Mouse (Mus musculus) B cell, adult 2 months (primary cell): ENCODE measurements at regions not wholly inside any gene's neighbourhood (a gene's known extent, or its start where the extent isn't known, plus 50 kb on each side); places are given as distances from the start of the nearest gene placed in this dataset.

Source experiments
- DNase-seq, 2 experiments: peaks; one replicate each; pipeline ENCODE4 v3.0.0; 2022

DNA sequence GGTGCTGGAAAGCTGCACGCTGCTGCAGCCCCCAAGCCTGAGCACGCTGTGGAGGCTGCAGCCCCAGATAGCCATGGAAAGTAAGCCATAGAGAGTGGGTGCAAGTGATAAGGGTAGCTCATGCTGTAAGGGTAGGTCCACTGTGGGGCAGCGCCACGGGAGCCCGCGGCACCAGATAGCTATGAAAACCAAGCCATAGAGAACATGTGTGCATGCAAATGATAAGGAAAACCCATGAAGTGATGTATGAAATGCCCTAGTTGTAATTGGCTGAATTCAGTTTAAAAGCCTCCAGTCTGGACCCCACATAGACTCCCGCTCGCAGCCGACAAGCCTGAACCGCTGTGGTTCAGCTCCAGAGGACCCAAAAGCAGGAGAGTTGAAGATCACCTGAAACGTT, 58.8 kb upstream of the L3mbtl3 start:
- no peak for DNase-seq

DNA sequence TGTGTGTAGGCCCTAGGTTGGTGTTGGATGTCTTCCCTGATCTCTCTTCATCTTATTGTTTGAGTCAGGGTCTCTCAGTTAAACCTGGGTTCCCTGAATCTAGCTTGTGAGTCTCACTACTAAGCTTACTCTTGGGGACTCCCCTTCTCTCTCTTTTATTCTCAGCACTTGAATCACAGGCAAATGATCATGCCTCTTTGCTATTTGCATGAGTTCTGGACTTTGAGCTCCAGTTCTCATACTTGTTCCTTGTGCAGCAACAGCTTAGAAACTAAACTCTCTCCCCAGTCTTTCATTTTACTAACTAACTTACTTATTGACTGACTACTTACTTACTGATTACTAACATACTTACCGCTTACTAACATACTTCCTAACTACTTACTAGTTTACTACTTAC, 64.9 kb upstream of the L3mbtl3 start:
- DNase-seq, result no peak

DNA sequence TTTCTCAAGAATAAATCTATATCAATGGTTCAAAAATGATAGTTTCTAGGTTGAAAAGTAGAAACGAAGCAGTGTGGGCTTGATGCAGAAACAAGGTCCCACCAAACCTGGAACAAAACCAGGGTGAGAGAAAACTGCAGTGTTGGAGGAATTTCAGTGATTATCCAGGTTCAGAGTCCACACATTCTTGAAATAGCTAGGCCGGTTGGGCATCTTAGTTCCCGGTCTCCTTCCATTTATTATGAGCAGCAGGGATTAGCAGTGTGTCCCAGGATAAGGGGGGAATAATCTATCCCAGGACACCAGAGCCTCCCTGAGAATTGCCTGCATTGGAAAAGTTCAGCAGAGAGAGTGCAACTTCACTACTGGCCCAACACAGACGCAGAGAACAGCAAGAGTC, 108.5 kb upstream of the L3mbtl3 start:
- DNase-seq, result no peak

DNA sequence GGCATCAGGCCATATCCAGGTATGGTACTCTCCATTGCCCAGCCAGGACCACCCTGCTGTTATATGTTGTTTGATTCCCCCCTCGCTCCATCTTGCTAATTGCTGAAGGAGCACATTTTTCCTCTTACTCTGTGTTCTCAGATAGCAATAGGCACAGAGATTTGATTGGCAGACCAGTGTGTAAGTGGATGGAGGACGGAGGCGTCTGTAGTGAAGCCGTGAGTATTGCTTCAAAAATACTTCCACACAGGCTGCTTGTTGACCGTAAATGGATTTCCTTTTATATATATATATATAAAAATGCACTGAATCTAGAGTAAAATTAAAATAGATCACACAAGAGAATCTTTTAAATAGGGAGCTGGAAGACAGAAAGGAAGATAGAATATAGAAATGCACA, 115.6 kb upstream of the L3mbtl3 start:
- no peak for DNase-seq

DNA sequence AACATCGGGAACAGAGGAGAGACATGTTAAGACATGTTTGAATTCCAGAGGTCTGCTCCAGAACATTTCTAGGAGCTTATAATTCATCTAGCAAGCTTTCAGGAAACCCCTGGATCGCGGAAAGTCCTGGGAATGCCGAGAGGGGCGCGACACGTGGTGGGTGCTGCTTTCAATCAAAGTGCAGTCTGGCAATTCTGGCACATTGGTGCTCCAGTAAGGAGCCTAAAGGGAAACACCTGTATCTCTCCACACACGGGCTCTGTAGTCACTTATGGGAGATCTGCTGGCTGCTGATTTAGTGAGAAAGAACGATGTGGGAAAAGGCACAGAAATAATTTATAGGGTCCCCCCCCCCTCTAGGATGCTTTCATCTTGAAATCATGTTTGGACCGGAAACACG, 116.4 kb upstream of the L3mbtl3 start:
- DNase-seq, result no peak

DNA sequence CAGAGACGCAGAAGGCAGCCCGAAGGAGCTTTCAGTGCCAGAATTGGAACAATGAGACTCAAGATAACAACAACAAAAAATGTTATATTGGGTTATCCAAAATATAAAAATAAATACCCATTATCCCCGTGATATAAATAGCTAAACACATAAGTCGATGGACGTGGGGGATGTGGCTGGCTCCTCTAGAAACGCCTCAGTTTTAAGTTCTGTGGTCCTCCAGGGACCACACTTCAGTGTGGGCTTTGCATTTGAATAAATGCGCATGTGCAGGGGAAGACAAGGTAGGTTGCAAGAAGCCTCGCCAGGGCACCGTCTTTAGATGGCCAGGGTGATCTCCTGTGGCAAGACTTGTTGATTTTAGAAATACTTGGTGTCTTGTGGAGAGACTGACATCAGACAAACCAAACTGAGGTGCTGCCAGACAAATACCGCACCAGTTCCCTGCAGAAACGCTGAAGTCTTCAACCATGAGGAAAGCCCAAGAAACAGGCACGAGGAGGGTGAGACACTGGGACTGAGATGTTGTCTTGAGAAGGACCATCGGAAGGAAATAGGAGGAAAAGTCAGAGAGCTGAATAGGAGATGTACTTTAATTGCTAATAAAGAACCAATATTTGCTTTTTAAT, 117.2 kb upstream of the L3mbtl3 start:
- DNase-seq, result no peak

DNA sequence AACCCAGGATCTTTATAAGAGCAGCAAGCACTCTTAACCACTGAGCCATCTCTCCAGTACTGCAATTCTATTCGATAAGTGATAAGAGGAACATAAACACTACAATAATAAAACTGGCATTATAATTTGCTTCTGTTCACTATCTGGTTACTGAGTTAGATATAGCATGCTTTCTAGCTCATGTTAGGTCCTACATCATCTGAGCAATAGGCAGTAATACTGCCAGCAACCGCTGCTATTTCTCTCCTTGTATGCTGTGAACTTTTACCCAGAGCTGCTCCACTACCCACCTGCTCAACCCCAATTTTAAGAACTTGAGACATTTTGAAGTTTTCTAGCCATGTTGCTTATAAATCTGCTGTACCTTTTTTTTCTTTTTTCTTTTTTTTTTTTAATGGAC, 118.0 kb upstream of the L3mbtl3 start:
- no peak for DNase-seq

DNA sequence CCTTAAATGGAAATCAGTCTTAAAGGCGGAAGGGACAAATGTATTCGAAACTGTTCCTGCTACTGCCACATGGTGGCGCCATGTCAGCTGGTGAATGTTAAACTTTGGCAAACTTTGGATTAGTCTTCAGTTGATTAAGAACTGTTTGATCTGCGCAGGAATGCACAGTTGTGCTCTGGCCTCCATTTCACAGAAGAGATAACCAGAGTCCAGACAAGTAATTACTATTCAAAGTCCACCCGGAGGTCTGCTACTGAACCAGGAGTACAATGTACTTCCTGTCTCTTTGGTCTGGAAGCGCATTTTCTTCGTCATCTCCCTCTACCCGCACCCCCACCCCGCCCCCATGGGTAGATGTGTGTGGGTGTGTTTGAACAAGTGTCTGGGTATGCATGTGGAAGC, 118.6 kb upstream of the L3mbtl3 start:
- DNase-seq, result peak; percentile 66 to 68

DNA sequence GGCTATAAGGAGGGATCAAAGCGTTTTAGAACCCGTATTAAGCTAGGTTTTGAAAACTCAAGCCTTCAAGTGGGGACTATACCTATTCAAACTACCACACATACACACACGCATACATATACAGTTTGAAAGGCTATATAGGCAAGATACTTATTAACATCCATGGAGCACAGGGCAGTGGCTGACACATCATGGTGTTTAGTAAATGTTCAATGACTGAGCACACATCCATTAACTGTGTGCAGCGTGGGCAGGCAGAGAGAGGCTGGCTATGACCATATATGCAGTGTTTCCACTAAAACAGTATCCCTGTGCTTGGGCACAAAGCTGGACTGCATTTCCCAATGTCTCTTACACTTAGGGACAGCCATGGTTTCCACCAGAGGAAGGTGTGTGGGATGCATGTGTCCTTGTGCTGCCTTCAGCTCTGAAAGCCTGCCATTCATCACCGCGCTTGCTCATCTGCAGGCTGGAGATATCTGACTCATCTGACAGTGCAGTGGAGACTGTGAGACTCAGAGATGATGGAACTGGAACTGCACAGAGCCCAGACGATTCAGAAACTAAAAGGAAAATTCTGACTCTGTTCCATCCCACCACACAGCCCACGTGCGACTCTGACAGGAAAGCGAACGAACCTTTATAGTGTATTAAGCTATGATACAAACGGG, 124.6 kb upstream of the L3mbtl3 start:
- no peak for DNase-seq

DNA sequence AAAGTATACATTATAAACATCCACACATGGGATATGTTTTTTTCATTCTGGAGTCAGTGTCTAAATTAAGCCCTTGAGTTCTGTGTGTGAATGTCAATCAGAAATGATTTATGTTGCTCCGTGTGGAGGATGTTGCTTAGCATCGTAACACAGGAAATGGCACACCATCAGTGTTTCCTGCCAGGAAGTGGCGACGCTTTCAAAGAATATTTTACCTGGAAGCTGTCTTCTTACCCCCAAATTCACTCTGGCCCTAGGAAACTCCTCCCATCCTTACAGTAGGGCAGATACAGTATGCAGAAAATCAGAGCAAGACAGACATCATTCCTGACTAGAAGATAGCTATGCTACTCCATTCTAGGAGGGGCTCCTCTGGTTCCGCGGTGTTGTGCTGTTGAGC, 145.1 kb upstream of the L3mbtl3 start:
- peak in 1 of 2 experiments; percentile 5 for DNase-seq

DNA sequence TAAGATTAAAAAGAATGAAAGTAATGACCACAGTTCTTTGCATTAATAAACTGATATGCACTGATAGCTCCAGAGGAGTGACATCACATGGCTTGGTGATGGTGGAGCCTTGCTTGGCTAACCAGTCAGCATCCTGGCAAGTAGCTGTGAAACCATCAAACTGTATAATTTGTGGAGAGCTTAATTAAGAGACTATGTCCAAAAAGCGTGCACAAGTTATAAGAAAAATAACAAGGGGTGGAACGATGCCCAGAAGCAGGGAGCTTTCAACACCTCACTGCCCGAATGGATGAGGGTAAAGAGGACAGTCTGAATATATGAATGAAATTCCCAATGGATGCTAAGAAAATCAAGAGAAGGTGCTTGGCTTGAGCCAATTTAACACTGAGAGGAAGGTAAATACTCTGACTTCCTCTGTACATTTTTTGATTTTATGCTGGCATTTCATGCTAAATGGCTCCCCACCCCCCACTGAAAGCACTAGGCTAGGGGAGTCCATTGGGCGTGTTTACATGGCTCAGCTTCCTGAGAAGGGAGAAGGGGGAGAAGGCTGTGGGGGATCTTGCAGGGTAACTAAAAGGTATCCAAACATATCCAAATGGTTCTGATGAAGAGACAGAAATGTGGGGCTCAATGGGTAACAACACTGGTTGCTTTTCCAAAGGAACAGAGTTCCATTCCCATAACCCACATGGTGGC, 150.2 kb upstream of the L3mbtl3 start:
- no peak for DNase-seq

DNA sequence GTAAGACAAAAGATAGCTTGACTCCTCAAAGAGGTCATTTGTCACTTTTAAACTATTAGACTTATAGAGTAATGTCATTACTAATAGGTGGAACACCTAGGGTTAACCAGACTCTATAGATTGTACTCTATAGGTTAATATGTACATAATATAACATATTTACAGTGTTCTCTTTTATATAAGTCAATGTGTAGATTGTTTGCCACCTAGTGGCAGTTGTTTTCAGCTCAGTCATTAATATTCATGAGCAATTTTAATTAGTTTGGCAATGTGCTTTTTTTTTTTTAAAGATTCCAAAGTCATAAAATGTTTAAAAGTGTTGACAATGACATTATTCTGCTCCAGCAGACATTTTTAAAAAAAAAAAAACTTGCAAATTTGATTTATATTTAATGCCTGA, 164.4 kb upstream of the L3mbtl3 start:
- no peak for DNase-seq

DNA sequence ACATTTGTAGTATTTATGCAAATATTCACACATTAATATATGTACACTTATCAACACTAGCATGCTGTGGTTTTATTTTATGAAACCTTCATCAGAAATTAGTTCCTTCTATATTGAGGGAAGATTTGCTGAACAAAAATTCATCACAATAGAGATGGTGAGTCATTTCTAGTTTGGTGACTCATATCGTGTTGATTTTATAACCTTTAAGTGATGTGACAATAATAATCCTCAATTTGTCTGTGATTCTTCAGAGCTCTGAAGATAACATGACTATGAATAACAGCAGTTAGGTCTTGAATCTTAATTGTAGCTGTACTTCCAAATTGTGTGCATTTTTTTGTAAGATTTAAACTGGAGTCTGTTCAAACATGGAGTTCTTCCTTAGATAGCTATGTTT, 168.3 kb upstream of the L3mbtl3 start:
- DNase-seq, result no peak

DNA sequence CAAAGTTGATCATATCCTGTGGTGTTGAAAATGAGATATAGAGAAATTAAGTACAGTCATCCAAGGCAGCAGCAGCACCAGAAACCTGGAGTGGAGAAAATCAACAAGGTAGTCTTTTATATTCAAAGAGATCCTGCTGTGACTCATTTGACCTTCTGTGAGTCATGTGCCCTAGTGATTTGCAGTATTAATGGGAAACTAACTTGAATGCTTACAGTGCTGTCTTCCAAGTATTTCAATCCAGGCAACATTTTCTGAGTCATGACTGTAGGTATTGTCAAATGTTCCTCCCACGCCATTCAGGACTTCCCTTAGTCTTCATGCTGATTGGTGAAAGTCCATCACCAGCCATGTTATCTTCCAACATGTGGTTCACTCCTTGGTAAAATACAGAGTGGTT, 169.0 kb upstream of the L3mbtl3 start:
- no peak for DNase-seq

DNA sequence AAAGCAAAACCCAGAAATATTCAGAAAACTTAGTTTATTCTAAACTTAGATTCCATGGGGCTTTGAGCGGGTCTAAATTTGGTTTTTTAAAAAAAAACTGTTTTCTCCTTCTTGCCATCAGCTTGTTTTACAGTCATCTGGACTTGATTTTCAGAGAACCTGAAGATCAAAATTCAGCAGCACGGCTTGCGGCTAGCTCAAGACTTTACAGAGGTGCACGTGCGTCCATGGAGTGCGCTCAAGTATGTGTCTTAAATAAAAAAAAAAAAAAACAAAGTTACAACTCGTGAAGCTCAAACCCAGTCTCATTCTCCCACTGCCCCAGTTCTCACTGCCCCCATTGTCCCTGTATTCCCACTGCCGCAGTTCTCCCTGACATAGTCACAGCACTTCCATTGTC, 180.5 kb upstream of the L3mbtl3 start:
- DNase-seq, result no peak

DNA sequence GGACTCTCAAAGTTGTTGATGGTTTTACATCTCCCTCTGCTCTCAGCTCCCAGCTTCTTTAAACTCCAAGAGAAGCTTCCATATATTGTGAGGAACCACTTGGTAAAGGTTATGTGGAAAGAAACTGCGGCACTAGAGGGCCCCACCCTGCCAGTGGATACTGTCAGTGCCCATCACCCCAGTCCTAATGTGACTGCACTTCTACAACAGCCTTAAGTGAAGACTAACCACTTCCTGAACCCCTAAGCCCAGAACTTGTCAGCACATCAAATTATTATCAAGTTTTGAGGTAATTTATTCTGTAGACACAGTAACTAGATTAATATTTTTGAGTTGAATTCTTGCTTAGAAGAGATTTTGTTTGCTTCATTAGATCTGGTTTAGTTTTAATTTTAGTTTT, 182.3 kb upstream of the L3mbtl3 start:
- no peak for DNase-seq

DNA sequence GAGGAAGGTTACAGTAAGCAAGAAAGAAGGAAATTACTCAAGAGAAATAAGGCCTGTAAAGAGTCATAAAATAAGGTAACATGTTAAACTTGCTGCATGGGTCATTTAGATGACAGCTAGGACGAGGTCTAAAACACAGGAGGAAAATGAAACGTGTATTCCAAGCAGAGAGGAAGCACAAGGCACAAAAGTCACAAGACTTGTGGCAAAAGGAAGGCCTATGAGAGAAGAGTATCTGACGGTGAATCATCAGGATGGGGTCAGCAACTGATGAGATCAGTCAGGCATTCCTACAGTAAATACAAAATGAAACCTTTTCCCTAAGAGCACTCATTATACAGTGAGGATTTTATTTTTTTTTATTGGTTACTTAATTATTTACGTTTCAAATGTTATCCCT, 183.6 kb upstream of the L3mbtl3 start:
- no peak for DNase-seq

DNA sequence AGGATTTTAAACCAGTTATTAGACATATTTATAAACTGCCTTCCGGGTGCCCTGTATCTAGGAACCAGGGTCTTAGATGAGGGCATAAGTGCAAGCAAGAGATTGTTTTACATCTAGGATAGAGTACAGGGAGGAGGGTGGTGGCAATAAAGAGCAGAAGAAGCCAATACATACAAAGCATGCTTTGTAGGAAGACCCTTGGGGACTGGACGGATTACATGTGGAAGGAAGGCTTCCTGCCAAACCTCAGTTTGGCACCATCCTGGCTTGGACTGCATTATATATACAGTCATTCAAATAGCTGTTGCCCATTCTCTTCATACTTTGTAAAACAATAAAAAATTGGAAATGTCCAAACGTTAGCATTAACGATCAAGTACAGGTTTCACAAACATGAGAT, 184.7 kb upstream of the L3mbtl3 start:
- DNase-seq, result no peak

DNA sequence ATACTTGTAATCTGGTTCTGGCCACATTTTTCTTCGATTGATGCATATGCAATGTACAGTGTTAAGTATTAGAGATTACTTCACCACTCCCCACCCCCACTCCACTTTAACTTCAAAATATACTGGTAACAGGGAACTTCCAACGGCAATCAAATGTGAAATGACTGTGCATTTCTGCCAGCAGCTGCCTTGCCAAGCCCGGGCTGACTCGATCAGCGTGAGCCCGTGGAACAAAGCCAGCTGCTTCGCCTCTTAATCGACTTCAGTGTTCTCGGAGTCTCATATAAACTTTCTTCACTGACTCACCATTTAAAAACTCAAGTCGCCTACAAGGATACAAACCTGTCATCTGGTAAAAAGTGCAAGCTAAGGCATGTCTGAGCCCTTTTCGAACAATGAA, 188.7 kb upstream of the L3mbtl3 start:
- DNase-seq, result no peak

DNA sequence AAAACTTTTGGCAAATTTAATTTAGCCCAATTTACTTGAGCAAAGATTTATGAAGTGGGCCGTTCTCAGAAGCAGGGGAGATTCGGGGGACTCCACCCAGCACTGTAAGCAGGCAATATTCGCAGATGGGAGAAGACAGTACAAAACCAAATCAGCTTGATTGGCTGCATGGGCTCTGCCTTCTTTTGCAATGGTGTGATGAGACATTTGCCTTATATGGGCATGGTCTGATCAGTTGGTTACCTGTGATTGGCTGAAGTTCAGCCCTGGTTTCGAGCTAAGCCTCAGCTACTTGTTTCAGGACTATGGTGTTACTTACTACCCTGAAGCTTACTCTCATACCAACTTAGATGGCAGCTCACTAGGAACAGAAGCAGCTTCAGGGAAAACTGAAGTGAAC, 185.6 kb upstream of the Arhgap18 start:
- DNase-seq, result no peak

DNA sequence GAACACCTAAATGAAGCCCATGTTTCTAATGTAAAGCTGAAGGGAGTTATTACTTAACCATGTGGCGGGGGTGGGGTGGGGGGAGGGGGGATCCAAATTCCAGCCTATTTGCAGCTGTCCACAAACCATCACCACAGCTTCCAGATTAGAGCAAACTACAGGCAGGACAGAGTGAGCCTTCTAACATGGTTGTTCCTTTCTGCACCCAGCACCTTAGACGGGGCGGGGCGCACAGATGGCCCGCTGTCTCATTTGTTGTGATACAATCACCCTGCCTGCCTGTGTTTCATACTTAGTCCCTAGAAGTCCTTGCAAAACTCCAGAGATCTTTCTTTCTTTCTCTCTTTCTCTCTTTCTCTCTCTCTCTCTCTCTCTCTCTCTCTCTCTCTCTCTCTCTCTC, 182.8 kb upstream of the Arhgap18 start:
- DNase-seq, result no peak

DNA sequence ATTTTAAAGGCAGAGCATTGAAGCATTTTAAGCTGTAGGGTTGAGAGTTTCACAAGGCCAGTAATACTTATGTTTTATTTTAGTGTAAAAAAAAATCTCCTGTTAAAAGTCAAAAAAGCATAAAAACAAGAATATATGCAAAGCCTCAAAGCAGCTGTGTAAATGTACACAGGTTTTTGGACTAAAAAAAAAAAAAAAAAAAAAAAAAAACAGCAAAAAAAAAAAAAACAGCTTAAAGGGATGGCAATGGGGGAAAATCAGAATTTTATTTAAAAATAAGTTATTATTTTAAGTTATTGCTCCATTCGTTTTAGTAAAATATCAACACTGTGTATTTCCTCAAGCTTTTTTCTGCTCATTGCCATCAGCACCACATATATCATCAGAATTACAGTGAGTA, 181.8 kb upstream of the Arhgap18 start:
- DNase-seq, result no peak

DNA sequence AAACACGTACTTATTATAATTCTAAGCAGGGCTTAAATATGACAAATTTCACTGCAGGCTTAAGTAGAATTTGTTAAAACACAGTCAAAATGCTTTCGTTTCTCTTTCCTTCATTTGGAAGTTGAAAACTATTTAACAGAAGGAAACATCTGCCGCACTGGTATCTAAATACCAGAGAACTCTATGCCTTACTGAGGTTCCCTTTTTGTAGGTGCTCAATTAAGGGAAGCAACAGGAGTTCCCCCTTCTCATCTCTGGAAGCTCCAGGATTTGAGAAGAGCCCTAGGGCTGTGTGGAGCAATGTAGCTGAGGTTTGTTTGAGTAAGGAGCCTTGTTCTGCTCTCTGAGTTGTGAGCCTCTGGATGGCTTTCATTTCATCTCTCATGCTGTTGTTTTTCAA, 177.1 kb upstream of the Arhgap18 start:
- DNase-seq, result no peak

DNA sequence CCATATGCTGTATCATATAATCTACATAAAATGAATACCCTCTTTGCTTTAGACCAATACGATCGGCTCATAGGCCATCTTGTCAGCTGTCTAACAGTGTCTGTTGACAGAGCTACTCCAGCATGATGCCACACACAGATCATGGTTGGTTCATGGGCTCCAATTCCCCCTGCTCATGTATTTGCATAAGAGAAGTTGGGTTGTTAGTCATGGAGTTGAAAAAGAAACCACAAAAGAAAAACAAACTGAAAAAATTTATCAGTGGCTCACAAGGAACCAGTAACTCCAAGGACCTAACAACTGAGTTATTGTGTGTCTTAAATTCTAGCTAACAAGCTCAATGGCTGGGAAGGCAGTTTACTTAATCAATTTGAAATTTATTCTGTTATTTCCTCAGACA, 176.1 kb upstream of the Arhgap18 start:
- no peak for DNase-seq

DNA sequence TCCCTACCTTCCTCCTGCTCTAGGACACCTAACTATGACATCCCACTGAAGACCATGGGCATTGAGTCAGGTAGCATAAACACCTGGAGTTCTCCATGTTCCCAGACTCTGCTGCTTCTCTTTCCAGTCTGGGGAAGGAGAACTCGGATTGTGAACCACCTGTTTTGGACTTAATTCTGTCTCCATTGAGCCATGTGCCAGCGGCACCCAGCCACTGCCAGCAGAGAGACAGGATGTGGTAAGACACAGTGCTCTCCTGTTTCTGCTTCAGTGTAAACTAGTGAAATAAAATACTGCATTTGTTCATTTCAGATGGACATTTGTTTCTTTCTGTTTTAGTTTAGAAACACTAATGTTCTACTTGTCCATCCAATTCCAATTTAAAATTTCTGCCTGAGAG, 168.1 kb upstream of the Arhgap18 start:
- no peak for DNase-seq
